Mouse (Mus musculus): ENCODE results near the gene Nlrp1b. TPM values are rescaled to one million over a fixed set of nuclear protein-coding genes. Genes with fewer than 3 reads are reported as not detected.

Gene Nlrp1b
- under 1 TPM in 1 of 2 experiments, not detected in 1; 0.11 TPM for total RNA-seq (2021)

GRCm38 (mm10) chr11:71230684-71231480 is at the start of gene Nlrp1b:
TSS of gene Nlrp1b (minus strand) at chr11:71230733.
- no peak for DNase-seq

GRCm38 (mm10) chr11:71261036-71261435 is 30.5 kb upstream of the Nlrp1b start:
- no peak for DNase-seq

GRCm38 (mm10) chr11:71251333-71251732 is 20.8 kb upstream of the Nlrp1b start:
- DNase-seq: no peak

DNA sequence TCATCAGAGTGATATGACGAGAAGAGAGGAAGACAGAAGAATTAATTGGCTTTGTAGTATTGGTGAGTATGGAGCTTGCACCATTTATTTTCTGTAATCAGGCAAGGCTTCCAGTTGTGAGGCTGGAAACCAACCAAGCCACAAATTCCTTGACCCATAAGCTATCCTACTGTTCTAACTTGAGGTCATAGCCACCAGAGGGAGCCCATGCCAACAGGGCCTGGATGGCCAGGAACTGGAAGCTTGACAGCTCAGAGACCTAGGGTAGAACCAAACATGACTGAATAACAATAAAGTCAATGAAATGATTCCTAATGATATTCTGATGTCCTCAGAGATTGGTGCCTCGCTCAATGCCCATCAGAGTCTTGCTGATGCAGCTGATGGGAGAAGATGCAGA is 5.9 kb downstream of the Nlrp1b start:
- peak; percentile 8 for DNase-seq

DNA sequence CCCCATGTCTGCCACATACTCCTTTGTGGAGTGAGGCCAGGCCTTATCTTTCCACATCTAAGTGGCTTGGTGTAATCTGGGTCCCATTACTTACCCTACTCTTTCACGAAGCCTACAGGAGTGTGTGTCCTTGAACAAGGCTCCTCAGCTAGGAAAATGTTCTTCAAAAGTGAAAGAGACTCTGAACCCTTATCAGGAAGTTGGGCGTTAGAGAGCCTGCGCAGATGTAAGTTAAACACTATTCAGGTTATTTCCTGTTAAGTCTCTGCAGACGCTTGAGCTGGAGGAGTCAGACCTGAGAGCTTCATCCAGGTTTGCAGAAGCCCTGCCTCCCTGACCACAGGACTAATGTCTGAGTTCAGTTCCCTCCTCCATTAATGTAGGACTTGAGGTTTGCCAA is 27.8 kb downstream of the Nlrp1b start:
- DNase-seq: no peak

DNA sequence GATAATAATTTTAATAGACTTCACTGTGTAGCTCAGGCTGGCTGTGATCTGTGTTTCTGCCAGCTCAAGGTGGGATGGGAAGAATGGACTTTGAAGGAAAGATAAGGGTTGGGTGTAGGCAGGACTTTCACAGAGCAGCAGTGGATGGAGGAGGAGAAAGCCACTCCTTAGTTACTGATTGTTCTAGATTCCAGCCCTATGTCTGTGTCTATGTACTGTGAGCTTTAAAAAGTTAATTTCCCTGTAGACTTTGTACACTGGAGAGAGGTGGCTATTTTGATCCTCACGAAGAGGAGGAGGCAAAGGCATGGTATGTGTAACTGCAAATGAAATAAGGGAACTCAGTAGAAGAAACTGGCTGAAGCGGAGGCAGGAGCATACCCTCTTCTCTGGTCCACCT is 31.2 kb downstream of the Nlrp1b start:
- DNase-seq: no peak

GRCm38 (mm10) chr11:71169633-71170032 is 60.9 kb downstream of the Nlrp1b start:
- DNase-seq: no peak

GRCm38 (mm10) chr11:71164139-71164538 is 66.4 kb downstream of the Nlrp1b start:
- no peak for DNase-seq

GRCm38 (mm10) chr11:71159439-71160136 is 70.9 kb downstream of the Nlrp1b start:
- DNase-seq: no peak

- DNase-seq: no peak
Observed at GRCm38 (mm10) chr11:71155272-71155671, 75.3 kb downstream of the Nlrp1b start.

DNA sequence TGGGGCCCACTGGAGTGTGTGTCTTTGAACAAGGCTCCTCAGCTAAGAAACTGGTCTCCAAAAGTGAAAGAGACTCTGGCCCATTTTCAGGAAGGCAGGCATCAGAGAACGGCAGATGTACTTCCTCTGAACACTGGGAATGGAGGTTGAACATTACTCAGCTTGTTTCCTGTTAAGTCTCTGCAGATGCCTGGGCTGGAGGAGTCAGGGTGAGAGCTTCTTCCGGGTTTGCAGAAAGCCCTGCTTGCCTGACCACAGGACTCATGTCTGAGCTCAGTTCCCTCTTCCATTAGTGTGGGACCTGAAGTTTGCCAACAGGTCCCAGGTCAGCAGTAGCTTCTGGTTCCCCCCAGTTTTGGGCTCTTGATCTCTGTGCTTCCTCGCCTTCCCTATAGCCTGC is 85.9 kb downstream of the Nlrp1b start, which contains the start of gene Nlrp1a:
Nlrp1a (minus strand) TSS at position 44 of the 400 bp plus-strand sequence.
- no peak for DNase-seq

- DNase-seq: no peak
Observed at GRCm38 (mm10) chr11:71142031-71142430, 88.5 kb downstream of the Nlrp1b start.

- DNase-seq: no peak
Observed at GRCm38 (mm10) chr11:71107128-71107527, 123.4 kb downstream of the Nlrp1b start.

DNA sequence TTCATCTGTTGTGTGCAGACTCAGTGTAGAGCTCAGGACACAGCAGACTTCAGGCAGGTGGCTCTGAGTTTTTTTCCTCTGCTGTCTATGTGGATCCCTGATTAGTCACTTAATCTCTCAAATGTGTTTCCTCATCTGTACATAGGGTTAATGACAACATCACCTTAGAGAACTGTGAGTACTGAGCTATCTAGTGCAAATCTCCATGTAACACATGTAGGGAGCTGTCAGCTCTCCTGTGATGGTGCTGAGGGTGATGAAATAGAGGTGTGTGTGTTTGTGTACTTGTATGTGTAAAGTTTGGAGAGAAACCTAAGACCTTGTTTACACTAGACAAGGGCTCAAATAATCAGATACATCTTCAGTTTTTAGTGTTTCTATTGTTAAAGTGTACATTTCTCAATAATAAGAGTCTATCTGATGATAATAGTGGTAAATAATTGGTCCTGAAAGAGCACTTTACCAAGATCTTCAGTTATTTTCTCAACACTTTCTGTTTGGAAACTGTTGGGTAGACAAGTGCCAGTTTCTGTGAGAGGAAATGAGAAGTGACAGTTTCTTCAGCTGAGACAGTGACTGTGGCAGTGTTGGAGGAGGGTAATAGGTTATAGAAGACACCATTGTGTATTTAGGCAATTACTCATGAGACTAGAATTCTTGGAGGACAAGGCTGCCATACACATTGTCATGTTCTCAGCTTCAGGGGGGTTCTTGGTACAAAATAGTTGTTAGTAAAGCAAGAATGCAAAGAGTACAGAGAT is 124.1 kb downstream of the Nlrp1b start:
- DNase-seq: no peak

DNA sequence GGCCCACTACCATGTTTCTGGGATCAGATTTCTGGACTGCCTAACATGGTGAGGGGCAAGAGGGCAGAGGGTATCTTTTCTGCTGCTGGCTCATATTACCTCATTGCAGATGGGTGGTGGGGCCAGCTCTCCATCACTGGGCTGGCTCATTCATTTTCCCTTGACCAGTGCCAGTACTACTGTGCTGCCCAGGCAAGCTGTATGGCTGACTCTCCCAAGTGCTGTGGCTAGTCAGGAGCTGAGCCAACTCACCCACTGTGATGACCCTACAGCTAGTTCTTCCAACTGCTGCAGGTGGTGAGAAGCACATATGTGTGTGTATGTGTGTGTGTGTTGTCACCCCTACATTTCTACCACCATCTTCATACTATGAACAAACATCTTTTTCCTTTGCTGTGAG is 126.6 kb downstream of the Nlrp1b start:
- DNase-seq: no peak

Other genes starting within 250 kb of the Nlrp1b start
- gene C1qbp, start 247.7 kb downstream of the Nlrp1b start, total RNA-seq (2021): 100 to 1,000 TPM; 233 to 253 TPM
- 10 to 100 TPM; 15.0 to 16.9 TPM for gene Dhx33, start 226.3 kb downstream of the Nlrp1b start, total RNA-seq (2021)
- gene Mis12, start 211.1 kb downstream of the Nlrp1b start, total RNA-seq (2021): 10 to 100 TPM; 15.2 to 15.3 TPM
- gene Derl2, start 210.9 kb downstream of the Nlrp1b start, total RNA-seq (2021): 10 to 100 TPM; 22.2 to 24.9 TPM
- 1 to 10 TPM; 5.2 to 5.6 TPM for gene 6330403K07Rik, start 197.2 kb downstream of the Nlrp1b start, total RNA-seq (2021)
- gene Nlrp1a, start 86.0 kb downstream of the Nlrp1b start, total RNA-seq (2021): under 1 TPM; 0.29 to 0.36 TPM

All from heart, postnatal 4 days (tissue).